Mouse (Mus musculus): ENCODE measurements around the gene Xirp2. TPM values are rescaled to one million over a fixed set of nuclear protein-coding genes. Genes with fewer than 3 reads are reported as not detected.

Xirp2 gene
- total and polyA plus RNA-seq, 3 experiments: not detected

GRCm38 (mm10) chr2:67446772-67447171 is 970 bp downstream of the Xirp2 start:
- Histone ChIP-seq H3K9ac (ENCODE audit: insufficient read depth, low read depth) (no peak overlapping the region), H3K4me3 (replicated peaks in 1 of 3; ENCODE audit: low read depth in 2 of 3, low read length in 2 of 3, poor library complexity in 1 of 3) (no peak overlapping the region), H3K27ac (ENCODE audit: insufficient read depth, low read depth) (no peak overlapping the region), H3K27me3 (replicated peaks) (no peaks in the 10 kb centered on the region), H3K4me2 (ENCODE audit: insufficient read depth, low read depth, poor library complexity, severe bottlenecking) (no peak overlapping the region), H3K9me3 (replicated peaks; ENCODE audit: low read length) (peaks cover 19% of the 10 kb centered on the region), H3K36me3 (replicated peaks in 1 of 2; ENCODE audit: control insufficient read depth in 1 of 2, insufficient read depth in 1 of 2, low read length in 1 of 2) (no peaks in the 10 kb centered on the region), H3K79me2 (replicated peaks; ENCODE audit: control insufficient read depth, extremely low read depth, insufficient read depth, poor library complexity, severe bottlenecking) (no peaks in the 10 kb centered on the region), H3K4me1 (ENCODE audit: control insufficient read depth in 1 of 2, insufficient read depth in 2 of 2) (no peaks in the 10 kb centered on the region)
- TF ChIP-seq USF1 (IDR thresholded peaks at IDR 0.05; ENCODE audit: low read depth, low read length) (no peak), SIN3A (IDR thresholded peaks at IDR 0.05; ENCODE audit: low read length) (no peak), GABPA (IDR thresholded peaks at IDR 0.05; ENCODE audit: insufficient replicate concordance, low read depth, low read length) (no peak), MEF2A (IDR thresholded peaks at IDR 0.05; ENCODE audit: borderline replicate concordance, low read depth, low read length) (no peak), JUND (conservative IDR thresholded peaks at IDR 0.05; ENCODE audit: low read depth, low read length) (no peak), ZNF384 (IDR thresholded peaks at IDR 0.05; ENCODE audit: low read depth, low read length) (no peak), TCF12 (IDR thresholded peaks at IDR 0.05; ENCODE audit: low read depth, low read length) (no peak), MXI1 (IDR thresholded peaks at IDR 0.05; ENCODE audit: low read depth, low read length) (no peak), RAD21 (IDR thresholded peaks at IDR 0.05; ENCODE audit: low read depth, low read length) (no peak), USF2 (conservative IDR thresholded peaks at IDR 0.05; ENCODE audit: low read depth, low read length) (no peak), HCFC1 (IDR thresholded peaks at IDR 0.05; ENCODE audit: low read depth, low read length) (no peak), ZC3H11A (IDR thresholded peaks at IDR 0.05; ENCODE audit: low read depth, low read length) (no peak), MYC (IDR thresholded peaks at IDR 0.05; ENCODE audit: low read depth, low read length) (no peak), UBTF (IDR thresholded peaks at IDR 0.05; ENCODE audit: low read depth, low read length) (no peak), ZMIZ1 (IDR thresholded peaks at IDR 0.05; ENCODE audit: low read depth, low read length) (no peak), ELF1 (IDR thresholded peaks at IDR 0.05; ENCODE audit: low read depth, low read length) (no peak), IRF4 (IDR thresholded peaks at IDR 0.05; ENCODE audit: low read depth, low read length) (no peak)
- DNase-seq (ENCODE audit: extremely low read depth): no peak
- dilution Hi-C loops (cut with MboI; ENCODE audit: extremely low pct_ligation_motif_present, extremely low pct_unique_long_range_greater_than_20kb, low sequenced_read_pairs): no loop called here
- in situ Hi-C loops (cut with MboI; ENCODE audit: low pct_ligation_motif_present, low pct_unique_long_range_greater_than_20kb, low sequenced_read_pairs): no loop called here

- no peak overlapping the region for H3K4me2 ChIP-seq (ENCODE audit: insufficient read depth, low read depth, poor library complexity, severe bottlenecking)
- no peak overlapping the region for H3K9ac ChIP-seq (ENCODE audit: insufficient read depth, low read depth)
- no peak for DNase-seq (ENCODE audit: extremely low read depth)
- peaks cover 19% of the 10 kb centered on the region for H3K9me3 ChIP-seq (replicated peaks; ENCODE audit: low read length)
- H3K36me3 ChIP-seq (replicated peaks in 1 of 2; ENCODE audit: control insufficient read depth in 1 of 2, insufficient read depth in 1 of 2, low read length in 1 of 2): no peaks in the 10 kb centered on the region
- H3K4me3 ChIP-seq (replicated peaks in 1 of 3; ENCODE audit: low read depth in 2 of 3, low read length in 2 of 3, poor library complexity in 1 of 3): no peak overlapping the region
- TF ChIP-seq TCF12 (IDR thresholded peaks at IDR 0.05; ENCODE audit: low read depth, low read length): no peak
- no peak for TF ChIP-seq MYC (IDR thresholded peaks at IDR 0.05; ENCODE audit: low read depth, low read length)
- TF ChIP-seq ZKSCAN1 (IDR thresholded peaks at IDR 0.05; ENCODE audit: borderline replicate concordance, low read depth, low read length): no peak
- no peak for TF ChIP-seq RAD21 (IDR thresholded peaks at IDR 0.05; ENCODE audit: low read depth, low read length)
- TF ChIP-seq MAZ (IDR thresholded peaks at IDR 0.05; ENCODE audit: low read depth, low read length): no peak
- TF ChIP-seq ETS1 (conservative IDR thresholded peaks at IDR 0.05; ENCODE audit: low read depth, low read length): no peak
- no peak for TF ChIP-seq MEF2A (IDR thresholded peaks at IDR 0.05; ENCODE audit: borderline replicate concordance, low read depth, low read length)
- no peak for TF ChIP-seq MAFK (IDR thresholded peaks at IDR 0.05; ENCODE audit: insufficient replicate concordance, low read length)
- TF ChIP-seq USF1 (IDR thresholded peaks at IDR 0.05; ENCODE audit: low read depth, low read length): no peak
- no peak for TF ChIP-seq JUND (conservative IDR thresholded peaks at IDR 0.05; ENCODE audit: low read depth, low read length)
- no peak for TF ChIP-seq ZMIZ1 (IDR thresholded peaks at IDR 0.05; ENCODE audit: low read depth, low read length)
- H3K27me3 ChIP-seq (replicated peaks): no peaks in the 10 kb centered on the region
- no peak overlapping the region for H3K27ac ChIP-seq (ENCODE audit: insufficient read depth, low read depth)
- no peaks in the 10 kb centered on the region for H3K79me2 ChIP-seq (replicated peaks; ENCODE audit: control insufficient read depth, extremely low read depth, insufficient read depth, poor library complexity, severe bottlenecking)
- dilution Hi-C loops (cut with MboI; ENCODE audit: extremely low pct_ligation_motif_present, extremely low pct_unique_long_range_greater_than_20kb, low sequenced_read_pairs) (no loop called here), in situ Hi-C loops (cut with MboI; ENCODE audit: low pct_ligation_motif_present, low pct_unique_long_range_greater_than_20kb, low sequenced_read_pairs) (no loop called here)
- H3K4me1 ChIP-seq (ENCODE audit: control insufficient read depth in 1 of 2, insufficient read depth in 2 of 2): no peaks in the 10 kb centered on the region
Measured at GRCm38 (mm10) chr2:67447206-67447605, 1.4 kb downstream of the Xirp2 start.
